Mouse (Mus musculus) ES-E14 (cell line): ENCODE measurements around the gene Haus6.
"Not testable (repeated sequence)": the region's sequence is repeated elsewhere in the genome, so short reads cannot be mapped to it uniquely, and the experiment has no call there.

ENCODE experiments used
- HCFC1 ChIP-seq: IDR thresholded peaks from 2 replicates; pipeline ENCODE4 v1.6.1; 2012; ENCODE audit warnings: low read length, inconsistent platforms, borderline replicate concordance; ENCODE audit not compliant: insufficient read depth
- ZC3H11A ChIP-seq: IDR thresholded peaks from 2 replicates; pipeline ENCODE4 v1.6.1; 2012; ENCODE audit warnings: low read depth, mild to moderate bottlenecking, inconsistent platforms, low read length, borderline replicate concordance

- TF ChIP-seq HCFC1, ZC3H11A: not testable (repeated sequence)
Observed at GRCm38 (mm10) chr4:86637561-86637960, 25.7 kb upstream of the Haus6 start.
